Mouse (Mus musculus) testis, adult 2 months (tissue): ENCODE results near the gene Comp. TPM values are rescaled to one million over a fixed set of nuclear protein-coding genes. Genes with fewer than 3 reads are reported as not detected.

Experiments
- H3K27ac ChIP-seq: fragments of 200-500 bp; 2 replicates; pipeline ENCODE4 v1.5.1; 2012; ENCODE audit warnings: low read depth, low read length; ENCODE audit not compliant: control insufficient read depth, insufficient read depth
- H3K27me3 ChIP-seq: fragments of 200-500 bp; 2 replicates; pipeline ENCODE4 v1.6.1; 2012; ENCODE audit warnings: mild to moderate bottlenecking, low read length, moderate library complexity; ENCODE audit not compliant: control insufficient read depth, insufficient read depth
- H3K36me3 ChIP-seq: fragments of 200-500 bp; 2 replicates; pipeline ENCODE4 v1.6.1; 2012; ENCODE audit warnings: mild to moderate bottlenecking, low read length; ENCODE audit not compliant: control insufficient read depth, insufficient read depth
- H3K4me1 ChIP-seq: fragments of 200-500 bp; 2 replicates; pipeline ENCODE4 v1.6.1; 2012; ENCODE audit warnings: low read length; ENCODE audit not compliant: control insufficient read depth, insufficient read depth
- H3K4me3 ChIP-seq: fragments of 200-500 bp; 2 replicates; pipeline ENCODE4 v1.5.1; 2012; ENCODE audit warnings: low read depth, mild to moderate bottlenecking, low read length, moderate library complexity, mixed read lengths; ENCODE audit not compliant: control insufficient read depth
- CTCF ChIP-seq: fragments of 200-500 bp; IDR thresholded peaks from 2 replicates; pipeline ENCODE4 v1.5.1; 2012; ENCODE audit warnings: low read depth, mild to moderate bottlenecking, inconsistent platforms, low read length, moderate library complexity; ENCODE audit not compliant: control insufficient read depth, insufficient read depth, insufficient replicate concordance
- POLR2A ChIP-seq: fragments of 200-500 bp; IDR thresholded peaks from 2 replicates; pipeline ENCODE4 v1.6.1; 2012; ENCODE audit warnings: low read depth, mild to moderate bottlenecking, inconsistent platforms, low read length, moderate library complexity; ENCODE audit not compliant: control insufficient read depth
- polyA plus RNA-seq: library from polyadenylated mRNA; depleted of rRNA; stranded (reverse); fragments of >200 nt; gene quantifications from 2 replicates; pipeline ENCODE4 v1.2.3, GENCODE M21; 2012

Gene Comp
- polyA plus RNA-seq, 1 experiment, result 409 TPM

DNA sequence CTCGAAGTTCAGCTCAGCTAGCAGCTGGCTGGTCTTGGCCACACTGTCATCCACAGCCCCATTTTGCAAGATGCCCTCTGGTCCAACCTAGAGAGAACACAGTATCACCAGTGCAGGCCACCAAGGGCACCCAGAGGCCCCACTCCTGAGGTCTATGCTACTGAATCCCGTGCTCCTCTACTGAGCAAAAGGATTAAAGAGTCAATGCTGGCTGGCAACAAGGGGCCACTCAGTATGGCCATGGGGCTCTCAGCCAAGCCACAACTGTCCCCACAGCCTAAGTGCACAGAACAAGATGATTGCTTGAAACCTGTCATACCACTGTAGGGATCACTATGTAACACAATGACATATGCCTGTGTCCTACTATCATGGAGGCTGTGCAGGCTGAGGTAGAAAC, 29.1 kb upstream of the Comp start:
- no peaks in the 10 kb centered on the region for H3K27me3 ChIP-seq

GRCm38 (mm10) chr8:70347443-70347842, 25.9 kb upstream of the Comp start:
- Histone ChIP-seq H3K4me1 (peaks cover 22% of the 10 kb centered on the region), H3K36me3 (no peaks in the 10 kb centered on the region; the same call in 1 of the 2 replicates), H3K4me3 (peak overlapping the region; percentile 2; the same call in 1 of the 2 replicates), H3K27ac (peak overlapping the region; percentile 27; the same call in 1 of the 2 replicates), H3K27me3 (no peaks in the 10 kb centered on the region)
- TF ChIP-seq POLR2A (no peak), CTCF (no peak)

More for the DNA sequence above, 29.1 kb upstream of the Comp start:
- TF ChIP-seq POLR2A (no peak), CTCF (no peak)
- Histone ChIP-seq H3K36me3 (no peaks in the 10 kb centered on the region; the same call in none of the 2 replicates), H3K4me3 (no peak overlapping the region), H3K27ac (no peak overlapping the region), H3K4me1 (no peaks in the 10 kb centered on the region; the same call in none of the 2 replicates)

GRCm38 (mm10) chr8:70347860-70348420, 25.4 kb upstream of the Comp start:
- Histone ChIP-seq H3K27ac (peak overlapping the region; percentile 62; the same call in 1 of the 2 replicates), H3K4me3 (no peak overlapping the region), H3K4me1 (peaks cover 22% of the 10 kb centered on the region), H3K36me3 (no peaks in the 10 kb centered on the region; the same call in 1 of the 2 replicates), H3K27me3 (no peaks in the 10 kb centered on the region)
- TF ChIP-seq CTCF (no peak), POLR2A (no peak; the same call in 1 of the 2 replicates)

- H3K36me3 ChIP-seq, result no peaks in the 10 kb centered on the region; the same call in 1 of the 2 replicates
- peaks cover 31% of the 10 kb centered on the region for H3K4me1 ChIP-seq
Measured at GRCm38 (mm10) chr8:70351035-70351999, 22.0 kb upstream of the Comp start.

GRCm38 (mm10) chr8:70352000-70352384, 21.4 kb upstream of the Comp start:
- Histone ChIP-seq H3K36me3 (no peaks in the 10 kb centered on the region; the same call in 1 of the 2 replicates), H3K4me1 (peaks cover 31% of the 10 kb centered on the region), H3K4me3 (peak overlapping the region; percentile 99), H3K27ac (peak overlapping the region; percentile 96), H3K27me3 (no peaks in the 10 kb centered on the region)
- TF ChIP-seq POLR2A, result no peak
- TF ChIP-seq CTCF, result no peak

More at GRCm38 (mm10) chr8:70351035-70351999, 22.0 kb upstream of the Comp start:
- TF ChIP-seq POLR2A (no peak), CTCF (no peak)
- Histone ChIP-seq H3K27me3 (no peaks in the 10 kb centered on the region), H3K4me3 (peak overlapping the region; percentile 99), H3K27ac (no peak overlapping the region; the same call in 1 of the 2 replicates)

DNA sequence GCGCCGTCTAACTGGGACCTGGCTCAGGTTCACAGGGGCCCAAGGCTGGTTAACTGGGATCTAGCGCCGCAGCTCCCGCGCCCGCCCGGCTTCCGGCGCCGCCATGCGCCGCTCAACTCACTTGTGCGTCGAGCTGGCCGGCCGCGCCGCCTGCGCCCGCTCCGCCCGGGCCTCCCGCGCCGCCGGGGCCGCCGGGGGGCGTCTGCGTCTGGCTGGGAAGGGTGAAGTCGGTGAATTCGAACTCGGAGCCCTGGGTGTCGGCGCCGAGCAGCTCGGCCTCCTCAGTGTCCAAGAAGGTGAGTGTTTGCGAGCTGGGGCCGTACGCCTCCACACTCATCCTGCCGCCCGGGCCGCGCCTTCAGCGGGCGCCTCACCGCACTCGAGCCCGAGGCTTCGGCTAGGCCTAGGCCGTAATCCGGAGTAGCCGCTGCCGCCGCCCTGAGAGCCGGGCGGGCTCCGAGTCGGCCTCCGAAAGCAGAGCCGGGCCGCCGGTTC, 20.7 kb upstream of the Comp start:
- H3K4me1 ChIP-seq, result peaks cover 31% of the 10 kb centered on the region

GRCm38 (mm10) chr8:70353194-70353817, 20.1 kb upstream of the Comp start, which contains the start of gene Upf1:
Upf1 (minus strand) TSS chr8:70353278.
- TF ChIP-seq POLR2A (peak; percentile 99), CTCF (no peak)
- H3K27ac ChIP-seq, result peak within 1 kb of the TSS; percentile 97
- H3K36me3 ChIP-seq, result no peaks in the 10 kb centered on the region; the same call in 1 of the 2 replicates
- H3K4me3 ChIP-seq, result peak within 1 kb of the TSS; percentile 99
- no peaks in the 10 kb centered on the region for H3K27me3 ChIP-seq
- peaks cover 31% of the 10 kb centered on the region for H3K4me1 ChIP-seq

More for the DNA sequence above, 20.7 kb upstream of the Comp start:
- peak overlapping the region; percentile 99 for H3K4me3 ChIP-seq
- TF ChIP-seq CTCF, result no peak
- TF ChIP-seq POLR2A, result no peak
- H3K27me3 ChIP-seq, result no peaks in the 10 kb centered on the region
- peak overlapping the region; percentile 96 for H3K27ac ChIP-seq
- no peaks in the 10 kb centered on the region; the same call in 1 of the 2 replicates for H3K36me3 ChIP-seq
